Mouse (Mus musculus): Measurements from ENCODE around the gene Prkn.

Gene Prkn

GRCm38 (mm10) chr17:11740716-11741115, 900.5 kb downstream of the Prkn start:
- DNase-seq (ENCODE audit: low spot score) = no peak

DNA sequence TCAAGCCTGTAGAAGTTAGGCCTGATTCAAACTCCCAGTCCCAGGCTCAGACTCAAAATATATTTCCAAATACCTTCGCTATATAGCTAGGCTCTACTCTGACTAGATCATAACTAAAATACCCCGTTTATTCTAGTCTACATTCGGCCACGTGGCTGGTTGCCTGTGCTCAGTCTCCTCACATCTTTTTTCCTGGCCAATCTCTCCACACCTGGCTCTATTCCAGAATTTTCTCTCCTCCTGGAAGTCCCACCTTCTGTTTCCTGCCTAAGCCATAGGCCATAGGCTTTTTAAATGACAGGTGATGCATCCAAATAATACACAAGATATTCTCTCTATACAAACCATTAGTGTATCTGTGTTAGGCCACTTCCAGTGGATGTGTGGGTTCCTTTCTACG, 901.0 kb downstream of the Prkn start:
- no peak for DNase-seq (ENCODE audit: low spot score)

GRCm38 (mm10) chr17:11751251-11751650, 911.1 kb downstream of the Prkn start:
- no peak for DNase-seq (ENCODE audit: low spot score)

GRCm38 (mm10) chr17:11752686-11753085, 912.5 kb downstream of the Prkn start:
- DNase-seq (ENCODE audit: low spot score) = no peak

DNA sequence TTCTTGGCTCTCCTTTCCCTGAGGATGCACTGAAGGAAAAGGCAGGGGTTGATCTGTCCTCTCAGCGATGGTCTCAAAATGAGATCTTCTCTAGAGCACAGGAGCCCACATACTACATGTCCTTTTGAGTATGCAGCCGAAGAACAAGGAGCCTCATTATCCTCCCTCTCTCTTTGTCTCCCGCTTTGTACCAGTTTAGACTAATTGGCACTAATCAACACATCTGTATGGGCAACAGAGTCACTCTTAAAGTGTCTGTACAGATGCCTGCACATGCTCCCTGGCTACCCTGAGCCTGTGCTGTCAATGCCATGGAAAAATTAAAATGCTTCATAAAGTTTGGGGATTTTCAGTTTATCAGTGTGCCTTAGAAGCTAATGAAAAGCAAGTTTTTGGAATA, 924.9 kb downstream of the Prkn start:
- DNase-seq (ENCODE audit: low spot score) = no peak

GRCm38 (mm10) chr17:11765581-11765980, 925.4 kb downstream of the Prkn start:
- DNase-seq (ENCODE audit: low spot score) = no peak

- DNase-seq (ENCODE audit: low spot score) = no peak
Observed at GRCm38 (mm10) chr17:11767301-11767700, 927.1 kb downstream of the Prkn start.

DNA sequence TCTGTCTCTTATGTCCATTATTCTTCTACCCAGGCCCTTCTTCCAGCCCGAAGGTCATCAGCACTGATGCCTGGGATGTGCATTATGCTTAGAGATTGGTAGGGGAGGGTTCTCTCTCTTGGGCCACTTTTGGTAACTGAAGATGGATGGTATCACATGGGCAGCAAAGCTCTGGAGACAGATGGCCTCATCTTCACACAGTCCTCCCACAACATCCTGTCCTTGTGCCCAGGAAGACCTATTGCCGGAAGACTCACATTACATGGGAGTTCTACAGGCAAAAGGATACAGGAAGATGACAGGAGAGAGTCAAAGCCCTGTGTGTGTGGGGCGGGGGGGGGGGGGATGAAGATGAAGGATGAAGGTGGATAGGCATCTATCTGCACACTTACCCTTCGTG, 928.2 kb downstream of the Prkn start:
- DNase-seq (ENCODE audit: low spot score) = no peak

- DNase-seq (ENCODE audit: low spot score) = no peak
Observed at GRCm38 (mm10) chr17:11768971-11769370, 928.8 kb downstream of the Prkn start.

GRCm38 (mm10) chr17:11769513-11769912, 929.3 kb downstream of the Prkn start:
- no peak for DNase-seq (ENCODE audit: low spot score)

- no peak for DNase-seq (ENCODE audit: low spot score)
Observed at GRCm38 (mm10) chr17:11779547-11779946, 939.4 kb downstream of the Prkn start.

DNA sequence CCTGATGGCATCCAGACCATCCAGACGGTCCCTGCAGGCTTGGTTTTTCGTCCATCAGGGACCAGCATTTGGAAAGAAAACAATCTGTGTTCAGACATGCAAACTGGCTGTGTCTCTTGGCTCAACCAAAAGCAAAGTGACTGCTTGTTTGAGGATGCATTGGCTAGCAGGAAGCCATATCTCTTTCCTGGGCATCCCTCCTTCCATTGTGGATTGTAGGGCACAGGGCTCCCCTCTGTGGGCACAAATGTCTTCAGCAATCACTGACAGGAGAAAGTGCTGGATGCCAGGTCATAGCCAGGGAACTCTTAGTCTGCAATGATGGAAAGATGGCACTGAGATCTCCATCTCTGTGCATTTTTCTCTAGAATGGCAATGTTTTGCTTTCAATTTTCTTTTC, 939.8 kb downstream of the Prkn start:
- DNase-seq (ENCODE audit: low spot score) = no peak

DNA sequence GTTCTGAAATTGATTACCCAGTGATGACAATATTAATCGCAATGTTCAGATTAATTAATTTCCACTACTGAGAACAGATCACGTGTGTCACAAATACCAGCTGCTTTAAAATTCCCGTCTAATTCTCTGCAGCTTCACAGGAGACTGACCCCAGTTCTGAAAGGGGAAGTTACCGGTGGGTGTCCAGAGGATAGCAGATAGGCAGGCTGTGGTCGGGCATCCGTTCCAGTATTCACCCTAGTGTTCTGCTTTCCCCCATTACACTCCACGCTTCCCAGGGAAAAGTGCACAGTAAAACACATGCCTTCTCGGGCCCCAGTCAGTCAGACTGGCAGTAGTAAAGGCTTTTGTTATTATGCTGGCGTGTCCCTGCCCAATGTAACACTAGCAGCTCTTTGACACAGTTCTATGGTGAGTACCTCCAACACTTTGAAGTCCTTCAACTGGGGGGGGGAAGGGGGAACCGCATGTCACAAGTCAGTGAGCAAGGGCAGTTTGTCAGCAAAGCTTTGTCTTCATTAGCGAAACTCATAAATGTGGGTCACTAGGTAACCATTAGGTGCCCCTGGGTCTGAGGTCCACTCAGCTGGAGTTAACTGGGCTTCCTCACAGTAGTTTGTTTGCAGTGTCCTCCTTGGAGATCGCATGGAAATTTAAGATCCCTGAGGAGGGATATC, 940.8 kb downstream of the Prkn start:
- no peak for DNase-seq (ENCODE audit: low spot score)

DNA sequence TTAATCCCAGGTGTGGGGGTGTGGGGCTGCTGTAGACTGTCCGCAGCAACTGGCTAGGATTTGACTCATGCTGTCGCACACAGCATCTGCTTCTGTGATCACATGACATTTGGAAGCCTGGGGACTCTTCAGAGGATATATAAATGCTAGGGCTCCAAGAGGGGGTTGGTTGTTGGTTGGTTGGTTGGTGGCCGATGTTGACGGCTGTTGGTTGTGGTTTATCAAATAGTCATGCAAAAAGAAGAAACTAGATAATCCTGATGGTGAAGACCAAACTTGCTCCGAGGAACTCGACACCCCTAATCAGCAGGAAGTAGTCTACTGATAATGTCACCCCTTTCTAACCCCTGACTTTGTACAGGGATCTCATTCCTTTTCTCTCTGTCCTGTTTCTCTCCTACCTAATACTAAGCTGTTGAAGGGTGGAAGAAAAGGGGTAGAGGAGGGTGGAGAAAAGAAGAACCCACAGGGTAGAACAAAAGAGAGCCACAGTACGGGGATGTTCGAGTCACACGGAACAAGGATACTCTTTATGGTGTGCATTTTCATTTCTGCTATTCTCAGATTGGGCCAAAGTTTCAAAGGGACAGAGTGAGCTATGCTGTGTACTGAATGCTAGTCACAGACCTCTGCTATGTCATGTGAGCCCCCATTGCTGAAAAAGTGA, 948.2 kb downstream of the Prkn start:
- DNase-seq (ENCODE audit: low spot score) = no peak

DNA sequence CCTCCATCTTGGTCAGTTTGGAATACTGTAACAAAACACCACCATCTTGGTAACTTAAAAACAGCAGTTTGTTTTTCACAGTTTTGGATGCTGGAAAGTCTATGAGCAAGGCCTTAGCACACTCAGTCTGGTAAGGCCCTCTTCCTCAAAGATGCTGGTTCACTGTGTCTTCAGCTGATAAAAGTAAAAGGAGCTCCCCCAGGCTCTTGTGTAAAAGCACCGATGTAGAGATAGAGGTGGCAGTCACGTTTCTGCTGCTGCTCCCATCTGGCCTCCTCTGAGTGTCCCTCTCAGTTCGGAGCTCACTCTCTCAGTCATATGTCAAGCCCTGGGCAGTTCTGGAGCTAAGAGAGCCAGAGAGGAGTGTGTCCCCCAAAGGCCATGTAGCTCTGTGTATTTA, 955.8 kb downstream of the Prkn start:
- DNase-seq (ENCODE audit: low spot score) = no peak

- DNase-seq (ENCODE audit: low spot score) = no peak
Observed at GRCm38 (mm10) chr17:11801226-11801625, 961.0 kb downstream of the Prkn start.

DNA sequence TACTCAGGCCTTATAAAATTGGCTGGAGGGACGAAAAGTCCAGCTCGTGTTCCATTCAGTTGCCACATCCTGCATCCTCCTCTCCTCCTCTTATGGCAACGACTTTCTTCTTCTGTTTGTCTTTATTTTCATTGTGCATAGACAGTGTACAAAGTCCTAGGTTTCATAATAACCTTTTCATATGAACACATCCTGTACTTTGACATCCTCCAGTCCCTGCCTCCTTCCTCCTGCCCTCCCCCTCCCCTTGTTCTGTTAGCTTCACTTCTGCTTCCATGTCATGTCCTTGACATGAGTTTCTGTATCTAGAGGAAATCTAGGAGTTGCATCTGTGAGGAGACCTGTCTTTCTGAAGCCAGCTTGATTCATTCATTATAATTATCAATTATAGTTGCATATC, 967.1 kb downstream of the Prkn start:
- no peak for DNase-seq (ENCODE audit: low spot score)

- no peak for DNase-seq (ENCODE audit: low spot score)
Observed at GRCm38 (mm10) chr17:11817886-11818285, 977.7 kb downstream of the Prkn start.

DNA sequence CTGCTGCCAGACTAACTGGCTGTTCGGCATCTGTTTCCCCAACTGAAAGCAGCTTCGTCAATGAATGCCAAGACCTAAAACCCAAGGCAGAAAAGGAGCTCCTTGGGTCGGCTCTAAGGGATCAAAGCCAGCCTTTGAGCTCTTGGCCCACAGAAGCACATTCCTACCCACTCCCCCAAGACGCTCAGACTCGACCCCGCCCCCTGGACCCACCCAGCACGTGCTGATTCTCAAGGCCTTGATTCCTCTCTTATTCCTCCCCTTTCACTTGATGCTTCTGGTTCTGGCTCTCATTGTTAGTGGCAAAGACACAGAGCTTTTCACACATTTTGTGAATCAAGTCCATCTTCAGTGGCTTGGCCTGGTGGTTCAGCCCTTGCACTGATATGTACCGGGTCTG, 979.3 kb downstream of the Prkn start:
- DNase-seq (ENCODE audit: low spot score) = no peak

DNA sequence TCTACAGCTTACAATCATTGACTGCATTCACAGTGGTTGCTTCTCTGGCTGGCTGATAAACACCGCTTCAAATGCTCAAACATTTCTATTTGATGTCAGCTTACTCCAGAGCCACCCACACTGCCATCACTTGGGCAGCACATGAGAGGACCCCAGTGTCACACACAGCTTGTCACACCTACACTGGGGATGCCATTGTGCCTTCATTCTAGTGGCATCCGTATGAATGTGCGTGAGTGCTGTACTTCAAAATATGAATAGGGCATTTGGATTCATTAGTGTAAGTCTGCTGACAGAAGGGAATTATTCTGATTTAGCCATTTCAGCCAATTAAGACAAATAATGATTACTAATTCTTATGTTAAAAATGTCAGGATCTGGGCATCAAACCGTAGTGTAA, 980.6 kb downstream of the Prkn start:
- DNase-seq (ENCODE audit: low spot score) = no peak

DNA sequence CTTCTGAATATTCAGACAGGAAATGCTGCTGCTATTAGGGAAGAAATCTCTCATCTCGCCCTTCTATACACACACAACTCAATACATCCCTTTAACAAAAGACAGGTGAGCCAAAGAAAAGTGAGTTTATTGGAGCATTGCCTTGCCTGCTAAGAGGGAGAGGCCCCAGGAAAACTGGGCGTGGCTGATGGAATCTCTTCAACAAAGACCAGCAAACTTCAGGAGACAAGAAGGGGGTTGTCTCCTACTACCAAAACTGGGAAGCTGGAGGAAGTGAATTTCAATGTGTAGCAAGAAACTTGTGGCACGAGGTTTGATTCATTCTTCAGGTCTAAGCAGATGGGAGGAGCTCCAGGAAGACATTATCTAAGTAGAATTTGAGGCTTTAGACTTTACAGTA, 989.3 kb downstream of the Prkn start:
- DNase-seq (ENCODE audit: low spot score) = no peak

DNA sequence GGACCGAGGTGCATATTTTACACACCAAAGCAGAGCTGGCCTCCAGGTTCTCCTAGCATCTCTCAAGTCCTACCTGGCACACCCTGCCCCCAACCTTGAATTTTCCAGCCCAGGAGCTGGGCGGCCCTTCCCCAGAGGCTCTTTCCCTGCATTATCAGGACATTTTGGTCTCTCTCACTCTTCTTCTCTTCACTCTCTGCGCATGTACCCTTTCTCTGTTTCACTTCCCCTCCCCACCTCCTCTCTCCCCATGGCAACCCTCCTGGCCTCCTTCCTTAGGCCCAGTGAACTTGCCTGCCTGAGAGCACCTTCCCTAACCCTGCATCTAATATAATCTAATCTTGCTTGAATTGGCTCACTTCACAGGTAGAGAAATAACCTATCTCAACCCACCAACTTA, 996.9 kb downstream of the Prkn start:
- DNase-seq (ENCODE audit: low spot score) = no peak

DNA sequence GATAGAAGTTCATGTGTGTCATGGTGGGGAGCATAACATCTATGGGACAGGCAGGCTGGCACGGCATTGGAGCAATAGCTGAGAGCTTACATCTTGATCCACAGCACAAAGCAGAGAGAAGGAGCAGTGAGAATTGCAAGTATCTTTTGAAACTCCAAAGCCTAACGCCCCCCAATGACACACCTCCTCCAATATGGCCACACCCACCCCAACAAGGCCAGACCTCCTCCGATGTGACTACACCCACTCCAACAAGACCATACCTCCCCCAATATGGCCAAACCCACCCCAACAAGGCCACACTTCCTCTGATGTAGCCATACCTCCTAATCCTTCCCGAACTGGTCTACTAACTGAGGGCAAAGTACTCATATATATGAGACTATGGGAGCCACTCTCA, 1004.3 kb downstream of the Prkn start:
- DNase-seq (ENCODE audit: low spot score) = no peak

DNA sequence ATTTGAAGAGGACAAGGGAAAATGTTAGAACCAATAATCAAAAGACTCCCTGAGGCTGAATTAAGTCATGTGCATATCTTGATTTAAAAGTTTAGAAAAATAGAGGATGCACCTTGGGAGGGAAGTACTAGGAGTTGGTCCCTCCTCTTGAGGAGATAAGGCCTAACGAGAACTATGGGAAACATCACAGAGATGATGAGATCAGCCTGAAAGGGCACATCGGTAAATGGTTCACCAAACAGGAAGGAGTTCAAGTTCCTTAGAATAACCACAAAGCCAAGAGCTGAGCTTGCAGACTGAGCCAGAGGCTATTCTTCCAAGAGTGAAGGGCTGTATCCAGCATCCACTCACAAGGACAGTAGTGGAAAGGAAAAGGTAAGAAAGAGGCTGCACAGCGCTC, 1004.8 kb downstream of the Prkn start:
- no peak for DNase-seq (ENCODE audit: low spot score)

All from ovary, adult 18-20 months (tissue).